Mouse (Mus musculus): ENCODE results near the gene Fam50b.

- TF ChIP-seq POLR2A (IDR thresholded peaks at IDR 0.05; ENCODE audit: borderline replicate concordance, extremely low read depth, low read depth, low read length) = 0 out of 2 replicates have a peak, but pooled peaks have one; percentile 11
- no peak for TF ChIP-seq CTCF (IDR thresholded peaks at IDR 0.05; ENCODE audit: insufficient read depth, low read length)
Measured at GRCm38 (mm10) chr13:34709566-34709965, 25.1 kb upstream of the Fam50b start.

Data from lung, adult 2 months (tissue).